ENCODE assay signal across 14 mouse cellular contexts in genomic region chr2:146366098-146366497, GRCm38 (mm10).
A peak's percentile ranks its signal among the peaks of the same experiment; 100 is the strongest.
DNase-seq lines count a peak whose midpoint lies in the region; ATAC-seq and TF ChIP-seq lines count a peak whose summit lies in the region.
"Had no signal": no experiment of that assay in that cellular context is flagged by ENCODE, and none has a peak within 500 bp of the region (broad histone marks: within the 10 kb centered on the region; RNA-seq: fewer than 3 reads in every experiment).

No protein-coding gene starts in this region.

- peak; percentile 73; the same call in 1 of the 2 replicates for ATAC-seq in kidney, embryonic 16.5 days (ENCODE audit: low FRiP score, low TSS enrichment)
- ATAC-seq in embryonic facial prominence, embryonic 15.5 days (ENCODE audit: insufficient number of reproducible peaks, low FRiP score, low TSS enrichment, low read depth), result 0 out of 2 replicates have a peak, but pooled peaks have one; percentile 43
- ATAC-seq in neural tube, embryonic 14.5 days (ENCODE audit: low read depth), result peak; percentile 34; the same call in 1 of the 2 replicates

- TF ChIP-seq POLR2A in cerebellum, adult 2 months (IDR thresholded peaks at IDR 0.05; ENCODE audit: borderline replicate concordance, insufficient read depth, low read length), result no peak

- DNase-seq in kidney, adult 18-20 months, result no peak
- peak; percentile 49 to 64 for DNase-seq in cerebellum, adult 2 months
- DNase-seq in testis, postnatal 14 days (ENCODE audit: low spot score), result no peak
- no peak for DNase-seq in lung, postnatal 36 days
- DNase-seq in natural killer cell, adult 2 months (ENCODE audit: low spot score in 2 of 2), result no peak
- DNase-seq: adrenal gland, postnatal 36 days; heart, postnatal 10 days; kidney, postnatal 14 days; right cerebral cortex, postnatal 14 days had no signal

- H3K4me2 ChIP-seq in kidney, embryonic 16.5 days (replicated peaks; ENCODE audit: low read depth, low read length), result no peak overlapping the region
- H3K4me2 ChIP-seq in embryonic facial prominence, embryonic 15.5 days (replicated peaks), result no peak overlapping the region
- no peak overlapping the region for H3K4me2 ChIP-seq in neural tube, embryonic 14.5 days (ENCODE audit: low read depth, low read length)
- H3K4me2 ChIP-seq: embryonic facial prominence, embryonic 12.5 days had no signal

- no peak overlapping the region for H3K4me3 ChIP-seq in kidney, embryonic 16.5 days (ENCODE audit: low read length)
- H3K4me3 ChIP-seq in cerebellum, adult 2 months (replicated peaks; ENCODE audit: insufficient read depth, low read depth, low read length), result no peak overlapping the region
- H3K4me3 ChIP-seq in embryonic facial prominence, embryonic 15.5 days (replicated peaks), result no peak overlapping the region
- no peak overlapping the region for H3K4me3 ChIP-seq in neural tube, embryonic 14.5 days (ENCODE audit: low read depth, low read length)
- H3K4me3 ChIP-seq: embryonic facial prominence, embryonic 12.5 days had no signal

- H3K27me3 ChIP-seq in kidney, embryonic 16.5 days (ENCODE audit: insufficient read depth, low read length), result no peaks in the 10 kb centered on the region
- H3K27me3 ChIP-seq in cerebellum, adult 2 months (ENCODE audit: control insufficient read depth, insufficient read depth, low read length), result no peaks in the 10 kb centered on the region
- H3K27me3 ChIP-seq in embryonic facial prominence, embryonic 15.5 days, result no peaks in the 10 kb centered on the region
- H3K27me3 ChIP-seq in neural tube, embryonic 14.5 days (ENCODE audit: control insufficient read depth, insufficient read depth, low read length), result no peaks in the 10 kb centered on the region
- H3K27me3 ChIP-seq: CH12.LX; embryonic facial prominence, embryonic 12.5 days had no signal

- no peak overlapping the region for H3K9ac ChIP-seq in kidney, embryonic 16.5 days (replicated peaks; ENCODE audit: low read length)
- H3K9ac ChIP-seq in embryonic facial prominence, embryonic 15.5 days, result no peak overlapping the region
- H3K9ac ChIP-seq in neural tube, embryonic 14.5 days (replicated peaks; ENCODE audit: low read depth, low read length), result no peak overlapping the region
- H3K9ac ChIP-seq: embryonic facial prominence, embryonic 12.5 days had no signal

- H3K27ac ChIP-seq in kidney, embryonic 16.5 days (ENCODE audit: low read length), result no peak overlapping the region
- no peak overlapping the region for H3K27ac ChIP-seq in cerebellum, adult 2 months (ENCODE audit: insufficient read depth, low read length)
- no peak overlapping the region for H3K27ac ChIP-seq in embryonic facial prominence, embryonic 15.5 days (replicated peaks)
- no peak overlapping the region for H3K27ac ChIP-seq in neural tube, embryonic 14.5 days (ENCODE audit: low read depth, low read length)
- H3K27ac ChIP-seq: embryonic facial prominence, embryonic 12.5 days had no signal

- no peaks in the 10 kb centered on the region for H3K9me3 ChIP-seq in kidney, embryonic 16.5 days (ENCODE audit: low read length)
- H3K9me3 ChIP-seq in embryonic facial prominence, embryonic 15.5 days (replicated peaks), result no peaks in the 10 kb centered on the region
- H3K9me3 ChIP-seq in neural tube, embryonic 14.5 days (ENCODE audit: control insufficient read depth, low read length), result no peaks in the 10 kb centered on the region
- H3K9me3 ChIP-seq: embryonic facial prominence, embryonic 12.5 days had no signal

- H3K36me3 ChIP-seq in kidney, embryonic 16.5 days (ENCODE audit: insufficient read depth, low read length), result no peaks in the 10 kb centered on the region
- no peaks in the 10 kb centered on the region for H3K36me3 ChIP-seq in embryonic facial prominence, embryonic 15.5 days
- no peaks in the 10 kb centered on the region for H3K36me3 ChIP-seq in neural tube, embryonic 14.5 days (ENCODE audit: control insufficient read depth, insufficient read depth, low read length)
- H3K36me3 ChIP-seq: embryonic facial prominence, embryonic 12.5 days had no signal

- WGBS in kidney, embryonic 16.5 days, result 29% methylated on average over 12 of the region's 12 CpGs
- 33% methylated on average over 12 of the region's 12 CpGs for WGBS in cerebellum, adult 2 months
- WGBS in embryonic facial prominence, embryonic 15.5 days, result 58% methylated on average over 12 of the region's 12 CpGs
- 42% methylated on average over 12 of the region's 12 CpGs for WGBS in neural tube, embryonic 14.5 days

- 0 out of 2 replicates have a peak, but pooled peaks cover 4% of the 10 kb centered on the region for H3K4me1 ChIP-seq in kidney, embryonic 16.5 days (ENCODE audit: insufficient read depth, low read length)
- peaks cover 29% of the 10 kb centered on the region; the same call in 1 of the 2 replicates for H3K4me1 ChIP-seq in cerebellum, adult 2 months (ENCODE audit: control insufficient read depth, insufficient read depth, low read length)
- peaks cover 5% of the 10 kb centered on the region; the same call in 1 of the 2 replicates for H3K4me1 ChIP-seq in embryonic facial prominence, embryonic 15.5 days
- H3K4me1 ChIP-seq in neural tube, embryonic 14.5 days (ENCODE audit: control insufficient read depth, insufficient read depth, low read length), result no peaks in the 10 kb centered on the region

- no peak for TF ChIP-seq CTCF in cerebellum, adult 2 months (IDR thresholded peaks at IDR 0.05; ENCODE audit: borderline replicate concordance, insufficient read depth, low read depth, low read length)

Comparison
In these comparisons a context has a peak if more than half of its experiments do, and no peak if none do; other contexts are left out.
1. DNase-seq: peak in cerebellum, adult 2 months (2 of 2); none in kidney, adult 18-20 months (single experiment), testis, postnatal 14 days (single experiment), lung, postnatal 36 days (single experiment) and natural killer cell, adult 2 months (0 of 2).
2. Peak in every context shown above with its lines, with median percentiles within 50 percentile points of each other: ATAC-seq.